Mouse (Mus musculus) B cell, adult 62 days (primary cell): Measurements from ENCODE around the gene Olfr853. TPM values are rescaled to one million over a fixed set of nuclear protein-coding genes. Genes with fewer than 3 reads are reported as not detected.

ENCODE experiments used
- total RNA-seq: library from RNA; stranded (reverse); gene quantifications from 4 replicates; pipeline ENCODE4 v1.2.4, GENCODE M21; 2023

Gene Olfr853
- total RNA-seq, result not detected in 4 replicates

GRCm38 (mm10) chr9:19540976-19541375, at the start of gene Olfr853:
TSS of gene Olfr853 (minus strand) at chr9:19541076.

DNA sequence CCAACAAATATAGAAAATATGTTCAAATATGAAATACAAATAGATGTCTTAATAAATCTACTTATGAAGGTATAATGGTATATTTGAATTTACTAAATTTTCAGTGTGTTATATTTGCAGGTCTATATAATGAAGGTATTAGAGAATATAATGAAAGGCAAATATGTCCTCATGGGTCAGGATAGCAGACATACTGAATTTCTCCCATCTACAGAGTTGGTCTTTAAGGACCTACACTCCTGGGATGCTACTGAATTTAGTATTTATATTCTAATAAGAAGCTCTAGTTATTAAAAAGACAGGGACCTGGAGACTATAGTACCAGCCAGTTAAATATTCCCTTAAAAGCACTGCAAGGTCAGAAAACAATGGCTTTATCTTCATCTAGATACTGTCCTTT, 41.4 kb upstream of the Olfr853 start, which contains the start of gene Olfr855:
Gene Olfr855, plus strand, starts transcription at position 301 of the 400 bp plus-strand sequence.

GRCm38 (mm10) chr9:19567282-19567681, 26.4 kb upstream of the Olfr853 start, which contains the start of gene Olfr854:
TSS of gene Olfr854 (minus strand) at chr9:19567382.

DNA sequence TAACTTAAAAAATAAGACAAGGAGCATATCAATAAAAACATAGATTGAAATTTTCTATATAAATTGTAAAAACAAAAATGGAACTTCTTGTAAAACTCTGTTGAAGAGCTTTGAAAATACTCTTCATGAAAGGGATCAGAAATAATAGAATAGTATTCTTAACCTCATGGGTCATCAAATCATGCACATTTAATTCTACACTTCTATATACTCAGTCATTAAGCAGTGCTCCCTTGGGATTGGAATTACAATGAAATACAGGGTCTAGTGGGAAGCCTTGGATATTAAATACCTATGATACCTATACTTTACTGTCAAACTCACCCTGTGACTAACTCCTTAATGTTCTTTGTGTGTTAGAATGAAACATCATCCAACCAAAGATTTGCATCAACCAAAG, 47.9 kb downstream of the Olfr853 start, which contains the start of gene Olfr851:
Gene Olfr851, plus strand, starts transcription at position 301 of the 400 bp plus-strand sequence.

Other genes with a start within 250 kb of the Olfr853 start
- gene Olfr844, start 224.7 kb downstream of the Olfr853 start, total RNA-seq, result not detected in 4 replicates
- gene Olfr845, start 204.6 kb downstream of the Olfr853 start, total RNA-seq, result not detected in 4 replicates
- gene Olfr846, start 177.1 kb downstream of the Olfr853 start, total RNA-seq, result not detected in 4 replicates
- gene Olfr847, start 162.4 kb downstream of the Olfr853 start, total RNA-seq, result not detected in 4 replicates
- not detected in 4 replicates for gene Olfr849, start 100.8 kb downstream of the Olfr853 start, total RNA-seq
- gene Olfr850, start 62.8 kb downstream of the Olfr853 start, total RNA-seq, result not detected in 4 replicates
- gene Olfr851, start 47.8 kb downstream of the Olfr853 start, total RNA-seq, result not detected in 4 replicates
- gene Olfr854, start 26.3 kb upstream of the Olfr853 start, total RNA-seq, result not detected in 4 replicates
- not detected in 4 replicates for gene Olfr855, start 41.5 kb upstream of the Olfr853 start, total RNA-seq
- 33.8 to 39.5 TPM (median 34.7 TPM) in 4 replicates for gene Zfp317, start 81.0 kb upstream of the Olfr853 start, total RNA-seq
- not detected in 4 replicates for gene Olfr857, start 168.4 kb upstream of the Olfr853 start, total RNA-seq
- gene Olfr58, start 239.2 kb upstream of the Olfr853 start, total RNA-seq, result not detected in 4 replicates